Mouse (Mus musculus): ENCODE data around the gene Rbm4b. TPM values are rescaled to one million over a fixed set of nuclear protein-coding genes. Genes with fewer than 3 reads are reported as not detected.
"Not testable (repeated sequence)": the region's sequence is repeated elsewhere in the genome, so short reads cannot be mapped to it uniquely, and the experiment has no call there.

Gene Rbm4b
- polyA plus RNA-seq, 1 experiment = 2.1 TPM

DNA sequence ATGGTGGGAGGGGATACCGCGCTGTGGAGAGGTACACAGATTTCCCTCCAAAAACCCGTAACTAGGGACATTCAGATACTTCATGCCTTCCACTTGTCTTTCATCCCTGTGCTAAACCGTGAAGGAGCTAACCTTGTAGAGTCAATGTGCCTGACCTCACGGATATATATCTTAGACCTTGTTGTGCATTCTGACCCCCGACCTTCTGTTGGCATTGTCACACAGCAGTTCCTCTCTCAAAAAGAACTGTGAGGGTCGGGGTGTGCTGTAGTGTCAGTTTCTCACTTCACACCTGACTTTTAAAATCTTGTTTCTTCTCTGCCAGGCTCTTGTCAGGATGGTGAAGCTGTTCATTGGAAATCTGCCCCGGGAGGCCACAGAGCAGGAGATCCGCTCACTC lies 624 bp downstream of the Rbm4b start:
- peak overlapping the region; percentile 94 for H3K4me3 ChIP-seq (replicated peaks)
- H3K9me3 ChIP-seq = no peaks in the 10 kb centered on the region
- H3K27me3 ChIP-seq (replicated peaks) = peaks cover 8% of the 10 kb centered on the region
- TF ChIP-seq GATA1 (IDR thresholded peaks at IDR 0.05; ENCODE audit: borderline replicate concordance, low read length) (no peak), FLI1 (IDR thresholded peaks at IDR 0.05; ENCODE audit: low read length) (no peak)
- peaks cover 29% of the 10 kb centered on the region for H3K36me3 ChIP-seq (replicated peaks; ENCODE audit: low read length)
- peaks cover 45% of the 10 kb centered on the region for H3K4me1 ChIP-seq

DNA sequence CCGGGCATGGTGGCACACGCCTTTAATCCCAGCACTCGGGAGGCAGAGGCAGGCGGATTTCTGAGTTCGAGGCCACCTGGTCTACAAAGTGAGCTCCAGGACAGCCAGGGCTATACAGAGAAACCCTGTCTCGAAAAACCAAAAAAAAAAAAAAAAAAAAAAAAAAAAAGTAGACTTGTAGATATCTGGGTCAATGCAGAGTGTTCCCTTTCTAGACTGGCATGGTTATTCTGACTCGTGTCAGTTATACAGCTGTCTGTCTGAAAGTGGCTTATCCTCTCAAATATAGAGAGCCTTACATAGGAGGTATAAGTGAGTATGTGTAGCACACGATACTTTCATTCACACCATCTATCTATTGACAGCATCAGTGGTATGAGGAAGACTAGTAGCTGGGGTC lies 4.2 kb downstream of the Rbm4b start:
- peaks cover 65% of the 10 kb centered on the region for H3K36me3 ChIP-seq (replicated peaks; ENCODE audit: low read length)
- H3K9me3 ChIP-seq; H3K4me3 ChIP-seq (replicated peaks); H3K27me3 ChIP-seq (replicated peaks): not testable (repeated sequence)
- peaks cover 40% of the 10 kb centered on the region for H3K4me1 ChIP-seq

DNA sequence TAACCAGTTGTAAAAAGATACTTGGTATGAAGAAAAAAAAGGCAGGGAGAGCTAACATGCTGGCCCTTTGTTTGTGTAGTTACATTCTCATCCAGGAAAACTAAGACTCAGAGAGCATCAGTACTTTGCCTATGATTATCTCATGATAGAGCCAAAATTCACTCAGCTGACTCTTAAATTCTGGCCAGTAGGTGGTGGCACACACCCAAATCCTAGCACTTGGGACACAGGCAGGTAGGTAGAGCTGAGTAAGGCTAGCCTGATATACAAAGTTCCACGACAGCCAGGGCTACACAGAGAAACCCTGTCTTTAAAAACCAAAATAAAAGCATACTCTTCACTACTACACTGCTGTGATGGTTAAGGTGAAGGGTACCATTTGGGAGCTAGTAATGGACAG lies 6.6 kb downstream of the Rbm4b start:
- Histone ChIP-seq H3K4me3 (replicated peaks) (no peak overlapping the region), H3K4me1 (peaks cover 22% of the 10 kb centered on the region), H3K36me3 (replicated peaks; ENCODE audit: low read length) (peaks cover 85% of the 10 kb centered on the region), H3K27me3 (replicated peaks) (no peaks in the 10 kb centered on the region), H3K9me3 (no peaks in the 10 kb centered on the region)
- no peak for TF ChIP-seq FLI1 (IDR thresholded peaks at IDR 0.05; ENCODE audit: low read length)
- no peak for TF ChIP-seq GATA1 (IDR thresholded peaks at IDR 0.05; ENCODE audit: borderline replicate concordance, low read length)

DNA sequence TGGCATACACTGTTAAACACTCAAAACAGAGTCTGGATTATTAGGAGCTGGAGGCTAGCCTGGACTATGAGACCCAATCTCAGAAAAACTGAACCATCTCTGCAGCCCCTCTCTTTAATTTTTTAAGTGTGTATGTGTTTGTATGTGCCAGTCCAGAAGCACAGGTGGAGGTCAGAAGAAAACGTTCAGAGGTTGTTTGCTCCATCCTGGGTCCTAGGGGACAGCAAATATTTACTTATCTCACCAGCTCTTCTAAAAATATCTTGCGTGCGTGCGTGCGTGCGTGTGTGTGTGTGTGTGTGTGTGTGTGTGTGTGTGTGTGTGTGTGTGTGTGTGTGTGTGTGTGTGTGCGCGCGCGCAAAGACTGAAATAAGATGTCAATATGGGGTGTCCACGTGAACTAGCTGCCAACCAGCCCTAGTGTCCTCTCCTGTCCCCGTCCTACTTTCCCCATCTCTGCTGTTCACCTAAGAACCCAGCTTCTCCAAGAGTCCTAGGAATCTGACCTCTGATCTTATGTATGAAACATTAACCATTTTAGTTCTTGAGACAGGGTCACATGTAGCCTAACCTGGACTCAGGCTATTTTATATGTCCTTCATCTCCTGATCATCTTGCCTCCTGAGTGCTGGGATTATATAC lies 11.3 kb downstream of the Rbm4b start:
- Histone ChIP-seq H3K27me3 (replicated peaks) (no peaks in the 10 kb centered on the region), H3K4me1 (peaks cover 14% of the 10 kb centered on the region), H3K9me3 (no peaks in the 10 kb centered on the region), H3K4me3 (replicated peaks) (no peak overlapping the region), H3K36me3 (replicated peaks; ENCODE audit: low read length) (peaks cover 96% of the 10 kb centered on the region)
- TF ChIP-seq FLI1 (IDR thresholded peaks at IDR 0.05; ENCODE audit: low read length) = no peak
- TF ChIP-seq GATA1 (IDR thresholded peaks at IDR 0.05; ENCODE audit: borderline replicate concordance, low read length) = no peak

DNA sequence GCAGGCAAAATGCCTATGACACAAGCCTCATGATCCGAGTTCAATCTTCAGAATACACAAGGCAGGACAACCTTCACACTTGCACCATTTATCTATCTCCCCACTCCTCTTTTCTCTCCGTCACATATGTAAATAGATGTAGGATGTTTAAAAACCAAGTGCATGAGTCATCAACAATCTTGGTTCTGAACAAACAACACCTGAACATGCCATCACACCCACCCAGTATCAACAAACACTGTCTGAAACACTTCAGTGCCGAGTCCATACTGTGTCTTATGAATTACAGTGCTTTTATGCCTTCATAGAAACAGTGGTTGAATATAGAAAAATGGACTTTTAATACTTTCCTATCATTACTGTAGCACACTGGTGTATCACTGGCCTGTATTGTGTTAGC lies 16.5 kb downstream of the Rbm4b start:
- TF ChIP-seq FLI1 (IDR thresholded peaks at IDR 0.05; ENCODE audit: low read length) = no peak
- TF ChIP-seq GATA1 (IDR thresholded peaks at IDR 0.05; ENCODE audit: borderline replicate concordance, low read length) = no peak
- no peak overlapping the region for H3K4me3 ChIP-seq (replicated peaks)
- H3K27me3 ChIP-seq (replicated peaks) = no peaks in the 10 kb centered on the region
- H3K4me1 ChIP-seq = peaks cover 27% of the 10 kb centered on the region
- peaks cover 96% of the 10 kb centered on the region for H3K36me3 ChIP-seq (replicated peaks; ENCODE audit: low read length)
- H3K9me3 ChIP-seq = no peaks in the 10 kb centered on the region

DNA sequence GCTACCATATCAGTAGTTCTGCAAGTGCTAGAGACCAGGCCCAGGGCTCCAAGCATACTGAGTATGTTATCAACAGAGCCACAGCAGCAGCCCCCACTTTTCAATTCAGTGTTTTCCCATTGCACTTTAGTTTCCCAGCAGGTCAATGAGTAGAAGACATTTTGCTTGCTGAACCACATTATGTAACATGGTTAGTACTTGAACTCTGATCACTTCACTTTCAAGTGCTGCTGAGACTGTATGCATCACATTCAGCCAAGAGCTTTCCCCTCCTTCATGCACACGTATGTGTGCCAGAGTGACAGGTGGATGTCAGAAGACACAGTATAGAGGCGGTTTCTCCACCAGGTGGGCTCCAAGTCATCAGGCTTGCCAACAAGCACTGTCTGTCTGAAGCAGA lies 26.6 kb downstream of the Rbm4b start:
- peaks cover 99% of the 10 kb centered on the region for H3K36me3 ChIP-seq (replicated peaks; ENCODE audit: low read length)

DNA sequence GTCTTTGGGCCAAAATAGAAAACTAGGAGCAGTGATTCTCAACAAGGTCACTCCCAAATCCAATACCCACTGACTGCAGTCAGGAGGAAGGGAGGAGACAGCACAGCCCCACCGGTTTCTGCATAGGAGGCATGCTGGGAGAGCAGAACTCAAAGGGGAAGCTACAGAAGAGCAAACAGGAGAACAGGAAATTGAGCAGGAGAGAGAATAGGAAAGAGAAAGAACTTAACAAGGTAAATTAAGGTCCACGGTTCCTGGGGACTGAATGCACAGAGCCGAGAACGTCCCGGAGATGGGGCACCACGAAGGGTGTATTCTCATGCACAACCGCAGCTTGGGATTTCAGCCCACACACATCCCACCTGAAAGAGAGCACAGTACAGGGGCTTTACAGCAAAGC lies 28.9 kb downstream of the Rbm4b start:
- peaks cover 97% of the 10 kb centered on the region for H3K36me3 ChIP-seq (replicated peaks; ENCODE audit: low read length)
- no peaks in the 10 kb centered on the region for H3K9me3 ChIP-seq
- H3K4me1 ChIP-seq = peaks cover 72% of the 10 kb centered on the region
- no peaks in the 10 kb centered on the region for H3K27me3 ChIP-seq (replicated peaks)
- TF ChIP-seq GATA1 (IDR thresholded peaks at IDR 0.05; ENCODE audit: borderline replicate concordance, low read length) (no peak), FLI1 (IDR thresholded peaks at IDR 0.05; ENCODE audit: low read length) (no peak)
- no peak overlapping the region for H3K4me3 ChIP-seq (replicated peaks)

More for the DNA sequence above, 26.6 kb downstream of the Rbm4b start:
- Histone ChIP-seq H3K4me1 (peaks cover 74% of the 10 kb centered on the region), H3K27me3 (replicated peaks) (no peaks in the 10 kb centered on the region), H3K4me3 (replicated peaks) (no peak overlapping the region), H3K9me3 (no peaks in the 10 kb centered on the region)
- TF ChIP-seq GATA1 (IDR thresholded peaks at IDR 0.05; ENCODE audit: borderline replicate concordance, low read length) (no peak), FLI1 (IDR thresholded peaks at IDR 0.05; ENCODE audit: low read length) (no peak)

DNA sequence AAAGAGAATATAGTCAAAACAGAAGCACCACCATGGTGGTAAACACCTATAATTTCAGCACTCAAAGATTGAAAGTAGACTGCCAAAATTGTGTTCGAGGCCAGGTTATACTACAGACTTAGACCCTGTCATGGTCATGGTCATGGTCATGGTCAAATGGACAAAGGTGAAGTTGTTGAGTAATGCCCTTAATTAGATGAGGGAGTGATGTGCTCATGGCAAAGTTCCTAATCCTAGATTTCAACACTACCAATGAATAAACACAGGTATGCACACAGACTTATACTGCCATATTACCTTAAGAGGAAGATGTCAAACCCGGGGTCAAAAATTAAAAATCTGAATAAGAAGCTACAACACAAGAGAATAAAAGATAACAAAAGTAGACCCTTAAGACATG lies 30.0 kb downstream of the Rbm4b start:
- no peak overlapping the region for H3K4me3 ChIP-seq (replicated peaks)
- no peaks in the 10 kb centered on the region for H3K27me3 ChIP-seq (replicated peaks)
- peaks cover 98% of the 10 kb centered on the region for H3K36me3 ChIP-seq (replicated peaks; ENCODE audit: low read length)
- TF ChIP-seq FLI1 (IDR thresholded peaks at IDR 0.05; ENCODE audit: low read length) (no peak), GATA1 (IDR thresholded peaks at IDR 0.05; ENCODE audit: borderline replicate concordance, low read length) (no peak)
- peaks cover 72% of the 10 kb centered on the region for H3K4me1 ChIP-seq
- H3K9me3 ChIP-seq = no peaks in the 10 kb centered on the region

DNA sequence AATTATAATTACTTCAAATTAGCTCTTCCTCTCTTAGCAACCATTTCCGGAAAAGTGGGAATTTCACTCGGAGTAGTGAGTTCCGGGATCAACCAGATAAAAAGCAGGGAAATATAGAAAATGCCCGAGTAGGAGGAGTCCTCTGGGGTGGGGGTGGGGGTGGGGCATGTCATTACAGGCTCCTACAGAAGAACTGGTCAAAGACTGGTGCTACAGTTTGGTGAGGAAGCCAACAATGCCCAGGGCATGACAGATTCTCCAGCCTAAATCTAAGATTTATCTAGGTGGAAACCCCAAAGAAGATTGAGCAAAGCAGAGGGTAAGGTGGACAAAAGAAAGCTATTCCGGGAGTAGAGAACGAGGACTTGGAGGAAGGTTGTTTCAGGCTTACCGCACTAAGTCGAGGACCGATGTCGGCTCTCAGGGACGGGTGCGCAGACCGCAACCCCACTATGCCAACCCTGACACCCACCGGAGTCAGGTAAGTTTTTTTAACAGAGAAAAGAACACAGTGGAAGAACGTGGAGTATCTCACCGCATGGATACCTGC lies 37.1 kb downstream of the Rbm4b start:
- H3K36me3 ChIP-seq (replicated peaks; ENCODE audit: low read length) = peaks cover 60% of the 10 kb centered on the region
- peak overlapping the region; percentile 95 for H3K4me3 ChIP-seq (replicated peaks)
- H3K9me3 ChIP-seq = no peaks in the 10 kb centered on the region
- H3K27me3 ChIP-seq (replicated peaks) = no peaks in the 10 kb centered on the region
- H3K4me1 ChIP-seq = peaks cover 74% of the 10 kb centered on the region
- TF ChIP-seq FLI1 (IDR thresholded peaks at IDR 0.05; ENCODE audit: low read length) (no peak), GATA1 (IDR thresholded peaks at IDR 0.05; ENCODE audit: borderline replicate concordance, low read length) (no peak)

DNA sequence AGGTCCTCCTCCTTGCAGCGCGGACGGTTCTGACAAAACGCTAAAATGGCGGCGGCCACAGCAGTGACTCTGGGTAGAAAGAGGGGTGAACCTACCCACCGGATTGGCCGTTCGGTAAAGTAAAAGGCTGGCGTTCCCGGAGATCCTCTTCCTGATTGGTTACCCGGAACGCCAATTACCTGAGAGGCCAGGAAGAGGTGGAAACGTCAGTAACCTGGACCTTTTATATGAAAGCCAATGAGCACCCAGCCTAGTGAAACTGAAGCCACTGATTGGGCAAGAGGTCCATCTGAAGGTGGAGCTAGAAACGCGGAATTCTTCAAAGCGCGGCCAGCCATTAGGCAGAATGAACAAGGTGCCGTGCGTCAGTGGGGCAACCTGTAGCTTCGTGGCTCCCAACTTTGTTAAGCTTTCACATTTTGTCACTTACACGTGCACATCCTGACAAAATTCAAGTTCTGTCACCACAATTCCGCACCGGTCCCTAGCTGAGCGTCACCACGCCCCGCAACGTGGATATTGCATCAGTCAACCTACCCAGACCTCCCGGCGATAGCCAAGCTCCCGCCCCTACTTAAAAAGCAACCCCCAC lies 37.6 kb downstream of the Rbm4b start, which contains the start of gene Rbm4:
Gene Rbm4, minus strand, starts transcription at position 71 of the 592 bp plus-strand sequence.
- Histone ChIP-seq H3K4me1 (peaks cover 68% of the 10 kb centered on the region), H3K27me3 (replicated peaks) (no peaks in the 10 kb centered on the region), H3K9me3 (no peaks in the 10 kb centered on the region), H3K4me3 (replicated peaks) (peak within 1 kb of the TSS; percentile 95), H3K36me3 (replicated peaks; ENCODE audit: low read length) (peaks cover 60% of the 10 kb centered on the region)
- TF ChIP-seq GATA1 (IDR thresholded peaks at IDR 0.05; ENCODE audit: borderline replicate concordance, low read length) = no peak
- no peak for TF ChIP-seq FLI1 (IDR thresholded peaks at IDR 0.05; ENCODE audit: low read length)
